Mouse (Mus musculus) stomach, embryonic 16.5 days (tissue): ENCODE results near the gene Ndufa4l2. TPM values are rescaled to one million over a fixed set of nuclear protein-coding genes. Genes with fewer than 3 reads are reported as not detected.

Experiments
- ATAC-seq: fragments of 200-750 bp; cut with Nextera tagmentation; 2 replicates; pipeline ENCODE4 v1.8.0; 2017; ENCODE audit warnings: moderate number of reproducible peaks, moderate TSS enrichment; ENCODE audit not compliant: insufficient read depth, low FRiP score
- H3K27ac ChIP-seq: fragments of 300-500 bp; sonication (generic); 2 replicates; pipeline ENCODE4 v1.5.1; 2014; ENCODE audit warnings: low read length
- H3K27me3 ChIP-seq: fragments of 300-500 bp; sonication (generic); 2 replicates; pipeline ENCODE4 v1.6.1; 2014; ENCODE audit warnings: low read length, control low read depth, mixed read lengths; ENCODE audit not compliant: control insufficient read depth, insufficient read depth
- H3K36me3 ChIP-seq: fragments of 300-500 bp; sonication (generic); 2 replicates; pipeline ENCODE4 v1.6.1; 2014; ENCODE audit warnings: low read length; ENCODE audit not compliant: control insufficient read depth, insufficient read depth
- H3K4me1 ChIP-seq: fragments of 300-500 bp; sonication (generic); 2 replicates; pipeline ENCODE4 v1.6.1; 2014; ENCODE audit warnings: low read length, control low read depth, mixed read lengths; ENCODE audit not compliant: control insufficient read depth, insufficient read depth
- H3K4me2 ChIP-seq: fragments of 300-500 bp; sonication (generic); 2 replicates; pipeline ENCODE4 v1.6.1; 2014; ENCODE audit warnings: low read depth, low read length, mixed read lengths
- H3K4me3 ChIP-seq: fragments of 300-500 bp; sonication (generic); replicated peaks from 2 replicates; pipeline ENCODE4 v1.5.1; 2014; ENCODE audit warnings: mild to moderate bottlenecking, low read length
- H3K9ac ChIP-seq: fragments of 300-500 bp; sonication (generic); 2 replicates; pipeline ENCODE4 v1.6.1; 2014; ENCODE audit warnings: low read length
- H3K9me3 ChIP-seq: fragments of 300-500 bp; sonication (generic); replicated peaks from 2 replicates; pipeline ENCODE4 v1.6.1; 2016; ENCODE audit warnings: low read length, control low read depth; ENCODE audit not compliant: control insufficient read depth
- WGBS: fragments of 180-500 bp; shearing (Covaris S2); extraction: QIAGEN DNeasy Blood & Tissue Kit; methylation state at CpG from one replicate; pipeline ENCODE4 v1.1.7; 2014; 5-methylcytosine and 5-hydroxymethylcytosine counted together
- polyA plus RNA-seq: library from polyadenylated mRNA; unstranded; fragments of >200 nt; fragmentation: Nextera tagmentation; extraction: Ambion mirVana; gene quantifications from 2 replicates; pipeline ENCODE4 v1.2.1, GENCODE M21; 2015

Ndufa4l2 gene
- polyA plus RNA-seq, 1 experiment from 2014 or later = 192 TPM

DNA sequence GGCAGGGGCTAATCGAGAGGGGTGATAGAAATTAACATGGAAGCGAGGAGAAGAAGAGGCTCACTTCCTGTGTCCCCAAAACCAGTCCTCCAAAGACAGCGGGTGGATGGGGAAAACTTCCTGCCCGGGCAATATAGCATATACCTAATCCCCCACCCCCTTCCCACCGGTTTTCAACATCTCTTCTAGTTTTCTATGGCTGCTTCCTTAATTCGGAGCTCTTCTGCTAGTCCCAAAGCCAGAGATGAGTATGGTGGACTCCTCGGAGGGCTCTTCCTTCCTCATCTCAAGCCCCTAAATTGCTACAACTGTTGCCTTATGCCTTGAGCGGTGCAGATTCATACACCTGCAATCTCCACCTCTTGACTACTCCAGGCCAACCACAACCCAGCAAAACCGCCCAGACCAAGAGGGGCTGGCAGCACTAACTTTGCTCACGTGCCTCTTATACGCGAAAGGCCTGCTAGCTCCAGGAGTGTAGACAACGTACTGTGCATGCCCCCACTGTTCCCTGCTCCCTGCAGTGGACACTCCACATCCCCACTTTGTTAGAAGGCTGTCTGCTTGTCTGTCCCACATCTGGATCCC is 562 bp upstream of the Ndufa4l2 start:
- Histone ChIP-seq H3K27me3 (peaks cover 45% of the 10 kb centered on the region), H3K4me1 (peaks cover 70% of the 10 kb centered on the region), H3K9ac (peak overlapping the region; percentile 64), H3K36me3 (peaks cover 14% of the 10 kb centered on the region), H3K4me2 (peak overlapping the region; percentile 68), H3K4me3 (peak overlapping the region; percentile 44; the same call in 1 of the 2 replicates), H3K27ac (peak overlapping the region; percentile 93), H3K9me3 (no peaks in the 10 kb centered on the region)
- no peak for ATAC-seq
- WGBS = 28% methylated on average over 13 of the region's 13 CpGs

DNA sequence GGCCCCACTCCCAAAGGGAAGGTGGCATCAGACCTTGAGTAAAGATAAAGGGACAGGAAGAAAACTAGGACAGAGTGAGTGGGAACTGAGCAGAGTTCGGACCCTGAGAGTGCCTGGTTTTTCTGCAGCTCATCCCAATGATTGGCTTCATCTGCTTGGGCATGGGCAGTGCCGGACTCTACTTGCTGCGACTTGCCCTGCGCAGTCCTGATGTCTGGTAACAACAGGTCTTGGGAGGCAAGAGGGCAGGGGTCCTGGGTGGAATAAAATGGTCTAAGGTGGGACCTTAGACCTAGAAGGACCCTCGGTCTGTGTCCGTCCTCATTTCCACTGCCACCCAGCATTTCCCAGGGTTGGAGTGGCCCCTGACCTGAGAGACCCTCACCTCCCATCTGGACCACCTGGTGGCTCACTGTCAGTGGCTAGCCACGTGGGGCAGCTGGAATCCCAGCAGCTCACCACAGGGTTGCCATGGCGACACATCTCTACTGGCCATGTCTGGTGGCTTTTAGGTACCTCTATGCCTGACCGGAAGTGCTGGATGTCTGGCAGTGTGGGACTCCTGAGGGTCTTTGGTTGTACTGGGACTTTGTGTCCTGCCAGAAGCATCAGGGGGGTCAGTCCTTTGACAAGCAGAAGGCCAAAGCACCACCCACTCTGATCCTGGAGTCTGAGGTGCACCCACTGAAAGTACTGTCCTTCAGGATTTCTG is 660 bp downstream of the Ndufa4l2 start:
- H3K27me3 ChIP-seq = peaks cover 33% of the 10 kb centered on the region
- H3K4me1 ChIP-seq = peaks cover 65% of the 10 kb centered on the region
- H3K9me3 ChIP-seq = no peaks in the 10 kb centered on the region
- 40% methylated on average over 9 of the region's 9 CpGs for WGBS
- peaks cover 24% of the 10 kb centered on the region for H3K36me3 ChIP-seq
- no peak for ATAC-seq
- H3K9ac ChIP-seq = peak overlapping the region; percentile 64
- H3K4me2 ChIP-seq = peak overlapping the region; percentile 68
- H3K27ac ChIP-seq = peak overlapping the region; percentile 93
- H3K4me3 ChIP-seq = peak overlapping the region; percentile 44

DNA sequence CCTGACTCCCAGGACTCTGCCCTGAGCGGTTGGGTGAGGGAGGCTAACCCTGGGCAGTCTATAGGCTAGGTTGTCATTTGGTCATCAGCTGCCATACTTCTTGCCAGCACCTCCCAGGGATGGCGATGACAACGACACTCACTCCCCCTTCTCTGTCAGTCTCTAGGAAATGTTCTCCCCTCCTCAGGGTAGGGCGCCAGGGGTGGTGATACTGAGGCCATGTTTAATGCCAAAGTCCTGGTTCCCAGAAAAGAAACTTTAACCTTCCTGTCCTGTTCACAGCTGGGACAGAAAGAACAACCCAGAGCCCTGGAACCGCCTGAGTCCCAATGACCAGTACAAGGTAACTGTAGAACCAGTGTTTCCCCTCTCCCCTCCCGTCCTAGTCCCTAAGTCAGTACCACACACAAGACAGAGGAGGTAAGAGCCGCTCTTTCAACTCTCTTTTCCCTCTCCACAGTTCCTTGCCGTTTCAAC is 1.3 kb downstream of the Ndufa4l2 start:
- 30% methylated on average over 8 of the region's 8 CpGs for WGBS

DNA sequence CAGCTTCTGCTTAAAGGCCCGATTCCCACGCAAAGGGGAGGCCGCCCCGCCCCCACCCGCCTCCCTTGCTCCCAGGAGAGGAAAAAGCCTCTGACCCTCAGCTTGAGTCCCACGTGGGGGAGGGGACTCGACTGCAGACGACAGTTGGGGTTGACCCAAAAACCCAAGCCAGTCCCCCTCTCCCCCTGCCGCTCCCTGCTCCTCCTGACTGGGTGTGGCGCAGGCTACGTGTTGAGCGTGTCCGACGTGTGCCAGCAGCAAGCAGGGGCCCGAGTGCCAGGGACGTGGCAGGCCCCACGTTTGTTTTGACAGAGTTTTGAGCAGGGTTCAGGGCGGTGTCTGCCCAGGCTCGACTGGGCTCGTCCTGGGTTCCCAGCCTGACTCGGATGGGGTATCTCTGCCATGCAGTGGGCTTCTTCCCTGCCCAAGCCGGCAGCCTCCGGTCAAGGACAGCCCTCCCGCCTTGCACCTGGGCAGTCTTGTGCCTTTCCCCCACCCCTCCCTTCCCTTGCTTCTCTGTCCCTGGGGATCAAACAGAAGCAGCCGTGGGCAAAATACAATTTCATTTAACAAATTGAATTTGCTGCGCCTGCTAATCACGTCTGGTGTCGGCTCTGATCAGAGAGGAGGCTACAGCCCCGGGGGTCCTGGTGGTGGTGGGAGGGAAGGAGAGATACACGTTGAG is 2.0 kb downstream of the Ndufa4l2 start:
- WGBS = 12% methylated on average over 30 of the region's 30 CpGs
- ATAC-seq = peak; percentile 81
- peak overlapping the region; percentile 93 for H3K27ac ChIP-seq
- peak overlapping the region; percentile 44 for H3K4me3 ChIP-seq
- peak overlapping the region; percentile 68 for H3K4me2 ChIP-seq
- H3K27me3 ChIP-seq = peaks cover 20% of the 10 kb centered on the region
- peaks cover 75% of the 10 kb centered on the region for H3K4me1 ChIP-seq
- H3K9ac ChIP-seq = peak overlapping the region; percentile 64
- no peaks in the 10 kb centered on the region for H3K9me3 ChIP-seq
- H3K36me3 ChIP-seq = peaks cover 24% of the 10 kb centered on the region

More for the DNA sequence above, 1.3 kb downstream of the Ndufa4l2 start:
- H3K4me2 ChIP-seq = peak overlapping the region; percentile 68
- peaks cover 27% of the 10 kb centered on the region for H3K27me3 ChIP-seq
- H3K9me3 ChIP-seq = no peaks in the 10 kb centered on the region
- ATAC-seq = no peak; the same call in 1 of the 2 replicates
- peak overlapping the region; percentile 44 for H3K4me3 ChIP-seq
- H3K36me3 ChIP-seq = peaks cover 24% of the 10 kb centered on the region
- peak overlapping the region; percentile 64 for H3K9ac ChIP-seq
- peak overlapping the region; percentile 93 for H3K27ac ChIP-seq
- H3K4me1 ChIP-seq = peaks cover 71% of the 10 kb centered on the region

DNA sequence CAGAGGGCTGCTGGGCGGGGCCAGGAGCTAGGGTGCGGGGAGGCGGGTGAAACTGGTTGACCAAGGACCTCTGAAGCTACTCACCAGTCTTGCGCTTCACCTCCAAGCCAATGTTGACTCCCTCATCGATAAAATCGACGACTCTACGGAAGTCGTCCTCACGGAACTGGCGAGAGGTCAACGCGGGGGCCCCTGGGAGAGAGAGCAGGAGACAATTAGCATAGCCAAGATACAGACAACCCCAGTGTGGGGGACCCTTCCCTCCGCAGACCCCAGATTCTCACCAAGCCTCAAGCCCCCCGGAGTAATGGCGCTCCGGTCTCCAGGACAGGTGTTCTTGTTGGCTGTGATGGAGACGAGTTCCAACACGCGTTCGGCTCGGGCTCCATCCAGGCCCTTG is 3.2 kb downstream of the Ndufa4l2 start:
- no peak for ATAC-seq
- Histone ChIP-seq H3K4me1 (peaks cover 64% of the 10 kb centered on the region), H3K4me3 (no peak overlapping the region), H3K9ac (no peak overlapping the region), H3K9me3 (no peaks in the 10 kb centered on the region), H3K27me3 (peaks cover 11% of the 10 kb centered on the region; the same call in 1 of the 2 replicates), H3K4me2 (no peak overlapping the region), H3K36me3 (peaks cover 24% of the 10 kb centered on the region), H3K27ac (peak overlapping the region; percentile 93; the same call in 1 of the 2 replicates)
- WGBS = 90% methylated on average over 22 of the region's 22 CpGs

DNA sequence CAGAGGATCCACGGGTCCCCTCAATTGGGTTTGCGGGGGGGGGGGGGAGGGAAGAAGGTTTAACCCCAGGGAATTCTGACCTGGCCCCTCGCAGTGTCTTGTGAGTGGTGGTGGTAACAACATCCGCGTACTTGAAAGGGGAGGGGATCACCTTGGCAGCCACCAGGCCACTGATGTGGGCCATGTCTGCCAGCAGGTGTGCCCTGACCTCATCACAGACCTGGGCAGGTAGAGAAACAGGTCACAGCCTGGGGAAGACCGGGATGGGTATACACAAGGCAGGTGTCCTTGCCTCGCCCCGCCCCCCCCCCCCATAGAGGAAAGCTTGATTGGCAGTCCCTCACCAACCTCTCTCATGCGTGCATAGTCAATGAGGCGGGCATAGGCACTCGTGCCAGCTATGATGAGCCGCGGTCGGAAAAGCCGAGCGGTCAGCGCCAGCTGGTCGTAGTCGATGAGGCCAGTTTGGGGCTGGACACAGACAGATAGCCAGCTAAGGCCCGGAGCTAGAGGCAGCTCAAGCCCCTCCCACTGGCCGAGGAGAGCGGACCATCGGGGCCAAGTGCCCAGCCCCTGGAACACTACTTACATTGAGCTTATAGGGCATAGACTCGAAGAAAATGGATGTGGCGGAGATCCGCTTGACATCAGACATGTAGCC is 4.4 kb downstream of the Ndufa4l2 start:
- WGBS = 93% methylated on average over 26 of the region's 26 CpGs
- H3K4me2 ChIP-seq = no peak overlapping the region
- no peak for ATAC-seq
- H3K9me3 ChIP-seq = no peaks in the 10 kb centered on the region
- H3K4me1 ChIP-seq = peaks cover 52% of the 10 kb centered on the region
- peaks cover 24% of the 10 kb centered on the region for H3K36me3 ChIP-seq
- H3K4me3 ChIP-seq = no peak overlapping the region
- H3K27ac ChIP-seq = no peak overlapping the region
- peaks cover 4% of the 10 kb centered on the region for H3K27me3 ChIP-seq
- no peak overlapping the region for H3K9ac ChIP-seq

DNA sequence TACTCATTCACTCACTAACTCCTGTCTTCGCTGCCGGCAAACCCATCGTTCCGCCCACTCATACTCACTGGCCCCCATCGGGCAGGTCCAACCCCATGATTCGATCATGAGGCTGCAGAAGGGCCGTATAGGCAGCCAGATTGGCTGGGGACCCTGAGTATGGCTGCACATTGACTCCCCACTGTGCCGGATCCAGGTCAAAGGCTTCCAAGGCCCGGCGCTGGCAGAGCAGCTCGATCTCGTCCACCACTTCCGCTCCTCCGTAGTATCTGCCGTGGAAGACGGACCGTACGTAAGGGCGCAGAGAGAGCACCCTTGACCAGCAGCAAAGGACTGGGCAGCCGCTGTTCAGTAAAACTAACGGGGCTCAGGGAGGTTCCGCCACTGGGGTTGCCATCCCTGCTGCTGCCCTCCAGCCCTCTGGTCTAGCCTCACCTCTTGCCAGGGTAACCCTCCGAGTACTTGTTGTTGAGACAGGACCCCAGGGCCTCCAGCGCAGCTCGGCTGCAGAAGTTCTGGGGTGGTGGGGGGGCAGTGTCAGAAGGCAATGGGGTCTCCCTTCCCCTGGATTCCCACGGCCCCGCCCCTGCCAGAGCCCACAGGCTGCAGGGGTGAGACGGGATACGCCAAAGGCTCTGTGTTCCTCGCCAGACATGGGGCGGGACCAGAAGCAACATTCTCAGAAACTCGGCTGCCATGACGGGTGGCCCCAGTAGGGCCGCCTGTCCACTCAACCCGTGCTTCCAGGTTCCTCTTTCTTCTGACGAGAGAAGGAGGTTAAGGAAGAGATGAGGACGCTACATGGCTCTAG is 5.3 kb downstream of the Ndufa4l2 start:
- Histone ChIP-seq H3K9ac (no peak overlapping the region), H3K4me2 (no peak overlapping the region), H3K9me3 (no peaks in the 10 kb centered on the region), H3K27ac (no peak overlapping the region), H3K27me3 (peaks cover 12% of the 10 kb centered on the region), H3K4me1 (peaks cover 44% of the 10 kb centered on the region), H3K4me3 (no peak overlapping the region), H3K36me3 (peaks cover 24% of the 10 kb centered on the region)
- 94% methylated on average over 37 of the region's 37 CpGs for WGBS
- ATAC-seq = no peak

DNA sequence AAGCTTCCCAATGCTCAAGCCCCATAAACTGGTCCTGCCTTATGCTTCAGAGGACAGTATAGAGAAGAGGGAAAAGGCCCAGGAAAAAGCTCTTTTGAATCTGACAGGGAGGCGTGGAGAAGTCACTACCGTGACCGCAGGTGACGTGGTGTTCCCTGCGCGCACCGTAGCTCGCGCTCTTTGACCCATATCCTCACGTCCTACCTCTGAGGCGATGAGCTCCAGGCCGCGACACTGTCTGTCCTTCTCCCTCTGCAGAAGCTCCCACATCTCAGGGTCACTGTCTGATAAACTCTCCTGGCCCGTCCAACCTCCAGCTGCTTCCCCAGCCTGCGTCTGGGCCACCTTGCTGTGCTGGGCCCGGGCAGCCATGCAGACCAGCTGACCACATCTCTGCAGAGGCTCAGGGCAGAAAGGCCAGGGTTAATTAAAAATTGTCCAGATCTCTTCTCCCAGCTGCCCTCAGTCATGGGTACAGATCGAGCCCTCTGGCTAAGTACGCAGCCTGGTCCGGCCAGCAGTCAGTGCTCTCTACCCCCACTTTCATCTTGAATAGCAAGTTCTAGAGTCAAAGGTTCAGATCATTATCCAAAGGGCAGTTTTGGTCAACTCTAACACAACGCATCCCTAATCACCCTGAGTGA is 6.1 kb downstream of the Ndufa4l2 start:
- no peak for ATAC-seq
- Histone ChIP-seq H3K4me3 (peak overlapping the region; percentile 78), H3K4me2 (peak overlapping the region; percentile 86), H3K4me1 (peaks cover 38% of the 10 kb centered on the region), H3K9ac (peak overlapping the region; percentile 82), H3K27ac (no peak overlapping the region), H3K9me3 (no peaks in the 10 kb centered on the region), H3K36me3 (peaks cover 24% of the 10 kb centered on the region), H3K27me3 (peaks cover 19% of the 10 kb centered on the region)
- 82% methylated on average over 20 of the region's 20 CpGs for WGBS
